Mouse (Mus musculus): ENCODE measurements around the gene Cetn2.
A peak's percentile ranks its signal among the peaks of the same experiment; 100 is the strongest.

The Cetn2 gene

GRCm38 (mm10) chrX:72917884-72918681 is at the start of gene Cetn2, which contains the start of gene Nsdhl:
TSS of gene Cetn2 (minus strand) at chrX:72918411.
TSS of gene Nsdhl (plus strand) at chrX:72918557.
- DNase-seq (ENCODE audit: low spot score), result peak; percentile 75

GRCm38 (mm10) chrX:72962743-72963142 is 44.5 kb upstream of the Cetn2 start:
- DNase-seq (ENCODE audit: low spot score), result no peak

GRCm38 (mm10) chrX:72961511-72961910 is 43.3 kb upstream of the Cetn2 start:
- no peak for DNase-seq (ENCODE audit: low spot score)

GRCm38 (mm10) chrX:72960431-72960830 is 42.2 kb upstream of the Cetn2 start:
- DNase-seq (ENCODE audit: low spot score), result no peak

- no peak for DNase-seq (ENCODE audit: low spot score)
Observed at GRCm38 (mm10) chrX:72956486-72956885, 38.3 kb upstream of the Cetn2 start.

- DNase-seq (ENCODE audit: low spot score), result no peak
Observed at GRCm38 (mm10) chrX:72953464-72953863, 35.3 kb upstream of the Cetn2 start.

- DNase-seq (ENCODE audit: low spot score), result no peak
Observed at GRCm38 (mm10) chrX:72921391-72921790, 3.2 kb upstream of the Cetn2 start.

- no peak for DNase-seq (ENCODE audit: low spot score)
Observed at GRCm38 (mm10) chrX:72918682-72919059, 460 bp upstream of the Cetn2 start.

GRCm38 (mm10) chrX:72911611-72912010 is 6.6 kb downstream of the Cetn2 start:
- DNase-seq (ENCODE audit: low spot score), result no peak

- DNase-seq (ENCODE audit: low spot score), result no peak
Observed at GRCm38 (mm10) chrX:72908404-72908741, 9.8 kb downstream of the Cetn2 start.

GRCm38 (mm10) chrX:72907619-72908403 is 10.4 kb downstream of the Cetn2 start:
- DNase-seq (ENCODE audit: low spot score), result no peak

GRCm38 (mm10) chrX:72902530-72902929 is 15.7 kb downstream of the Cetn2 start:
- no peak for DNase-seq (ENCODE audit: low spot score)

GRCm38 (mm10) chrX:72896055-72896437 is 22.2 kb downstream of the Cetn2 start:
- no peak for DNase-seq (ENCODE audit: low spot score)

GRCm38 (mm10) chrX:72895388-72896054 is 22.7 kb downstream of the Cetn2 start:
- no peak for DNase-seq (ENCODE audit: low spot score)

All from layer of hippocampus, adult 9-10 months (tissue).